Mouse (Mus musculus) heart, postnatal 25 days (tissue): ENCODE data around the gene Clic4. TPM values are rescaled to one million over a fixed set of nuclear protein-coding genes. Genes with fewer than 3 reads are reported as not detected.
A peak's percentile ranks its signal among the peaks of the same experiment; 100 is the strongest.
"Not testable (repeated sequence)": the region's sequence is repeated elsewhere in the genome, so short reads cannot be mapped to it uniquely, and the experiment has no call there.

Experiments
- DNase-seq: peaks from one replicate; pipeline ENCODE4 v3.0.0; 2022; ENCODE audit warnings: low spot score
- intact Hi-C: fragments of 180-260 bp; cut with DNase I; formaldehyde crosslinking; loops from one replicate; pipeline ENCODE4 v1.15.1; 2025
- total RNA-seq, 2 experiments: library from RNA; stranded (reverse); gene quantifications; 2 replicates each; pipeline ENCODE4 v1.2.3; 2021

The Clic4 gene
- total RNA-seq, 2 experiments from 2014 or later: 249 to 269 TPM

GRCm38 (mm10) chr4:135296565-135296964 is 24.0 kb upstream of the Clic4 start:
- intact Hi-C loops: no loop called here
- no peak for DNase-seq

GRCm38 (mm10) chr4:135293813-135294212 is 21.2 kb upstream of the Clic4 start:
- DNase-seq: no peak
- intact Hi-C loops: no loop called here

- DNase-seq: peak; percentile 54
- intact Hi-C loops: no loop called here
Observed at GRCm38 (mm10) chr4:135292477-135293089, 20.0 kb upstream of the Clic4 start.

- DNase-seq: no peak
Observed at GRCm38 (mm10) chr4:135291841-135292240, 19.2 kb upstream of the Clic4 start.

GRCm38 (mm10) chr4:135291199-135291598 is 18.6 kb upstream of the Clic4 start:
- intact Hi-C loops: no loop called here
- no peak for DNase-seq

More at GRCm38 (mm10) chr4:135291841-135292240, 19.2 kb upstream of the Clic4 start:
- intact Hi-C loops: no loop called here

- DNase-seq: no peak
- intact Hi-C loops: no loop called here
Observed at GRCm38 (mm10) chr4:135287975-135288374, 15.4 kb upstream of the Clic4 start.

- intact Hi-C loops: no loop called here
- peak; percentile 64 for DNase-seq
Observed at GRCm38 (mm10) chr4:135286833-135287395, 14.3 kb upstream of the Clic4 start.

GRCm38 (mm10) chr4:135286033-135286622 is 13.5 kb upstream of the Clic4 start:
- DNase-seq: no peak
- intact Hi-C loops: no loop called here

- intact Hi-C loops: no loop called here
- DNase-seq: no peak
Observed at GRCm38 (mm10) chr4:135285436-135285835, 12.8 kb upstream of the Clic4 start.

- no peak for DNase-seq
- intact Hi-C loops: no loop called here
Observed at GRCm38 (mm10) chr4:135283875-135284274, 11.3 kb upstream of the Clic4 start.

- DNase-seq: no peak
- intact Hi-C loops: no loop called here
Observed at GRCm38 (mm10) chr4:135283417-135283816, 10.8 kb upstream of the Clic4 start.

GRCm38 (mm10) chr4:135282651-135283290 is 10.2 kb upstream of the Clic4 start:
- DNase-seq: peak; percentile 57
- intact Hi-C loops: no loop called here

GRCm38 (mm10) chr4:135280016-135280415 is 7.4 kb upstream of the Clic4 start:
- intact Hi-C loops, DNase-seq: not testable (repeated sequence)

GRCm38 (mm10) chr4:135276681-135277379 is 4.2 kb upstream of the Clic4 start:
- intact Hi-C loops: no loop called here
- no peak for DNase-seq

- intact Hi-C loops: no loop called here
- no peak for DNase-seq
Observed at GRCm38 (mm10) chr4:135274761-135275160, 2.1 kb upstream of the Clic4 start.

- DNase-seq: no peak
- intact Hi-C loops: no loop called here
Observed at GRCm38 (mm10) chr4:135273307-135273682, 681 bp upstream of the Clic4 start.

GRCm38 (mm10) chr4:135271881-135272616 is 565 bp downstream of the Clic4 start:
- peak; percentile 66 for DNase-seq
- intact Hi-C loops: loop anchor here (1.0 kb wide), 1 partner anchor 41 kb away; no protein-coding TSS in a partner anchor

- intact Hi-C loops: loop anchor here (1.0 kb wide), 1 partner anchor 42 kb away; no protein-coding TSS in a partner anchor
- DNase-seq: no peak
Observed at GRCm38 (mm10) chr4:135271419-135271828, 1.2 kb downstream of the Clic4 start.

GRCm38 (mm10) chr4:135270476-135270875 is 2.1 kb downstream of the Clic4 start:
- intact Hi-C loops: no loop called here
- DNase-seq: no peak
